In the genomic region with DNA sequence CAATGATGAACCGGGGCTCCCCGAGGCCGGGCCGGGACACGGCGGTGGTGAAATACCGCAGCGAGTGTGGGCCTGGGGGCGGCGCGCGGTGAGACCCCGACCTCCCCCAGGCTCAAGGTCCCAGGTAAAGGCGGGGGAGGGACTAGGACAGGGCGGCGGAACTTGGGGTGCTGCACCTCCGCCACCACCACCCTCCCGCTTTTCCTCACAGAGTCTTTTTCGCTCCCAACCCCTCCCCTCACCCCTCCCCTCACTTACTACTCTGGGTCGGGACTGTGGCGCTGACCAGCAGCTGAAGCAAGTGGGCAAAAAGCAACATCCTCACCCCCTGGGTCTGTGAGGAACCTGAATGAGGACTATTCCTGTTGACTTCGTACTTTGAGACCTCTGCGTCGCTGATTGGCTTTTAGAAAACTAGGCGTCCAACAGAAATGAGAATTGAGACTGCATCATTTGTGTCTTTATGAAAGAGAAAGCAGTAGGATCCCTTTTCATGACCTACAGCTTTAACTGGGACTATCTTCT, we compare ENCODE assay signal across 8 mouse cellular contexts. TPM values are rescaled to one million over a fixed set of nuclear protein-coding genes. Genes with fewer than 3 reads are reported as not detected.
DNase-seq lines count a peak whose midpoint lies in the region; ATAC-seq and TF ChIP-seq lines count a peak whose summit lies in the region.
"Not testable (repeated sequence)": the region's sequence is repeated elsewhere in the genome, so short reads cannot be mapped to it uniquely, and the experiment has no call there.

A gene (minus strand): TSS at position 505 of the 525 bp plus-strand sequence.

- not testable (repeated sequence) for H3K36me3 ChIP-seq in forebrain, embryonic 12.5 days (replicated peaks); kidney, postnatal 0 days (ENCODE audit: insufficient read depth, low read length); liver, embryonic 14.5 days (replicated peaks; ENCODE audit: control insufficient read depth, insufficient read depth, low read depth); stomach, embryonic 14.5 days (ENCODE audit: control insufficient read depth, insufficient read depth, low read length)

- ATAC-seq in forebrain, embryonic 12.5 days (ENCODE audit: low FRiP score) = peak; percentile 39
- peak; percentile 43; the same call in 1 of the 2 replicates for ATAC-seq in kidney, postnatal 0 days (replicated peaks; ENCODE audit: low FRiP score, low read depth)
- ATAC-seq in liver, embryonic 14.5 days (ENCODE audit: insufficient read depth) = peak; percentile 36
- peak; percentile 89 for ATAC-seq in monocyte, adult 5-6 weeks (replicated peaks; ENCODE audit: insufficient number of reproducible peaks, low FRiP score, low TSS enrichment, poor library complexity, severe bottlenecking)
- not testable (repeated sequence) for ATAC-seq in stomach, embryonic 14.5 days (ENCODE audit: insufficient number of reproducible peaks, insufficient read depth, low FRiP score, low read depth)

- not testable (repeated sequence) for H3K27ac ChIP-seq in forebrain, embryonic 12.5 days; kidney, postnatal 0 days; stomach, embryonic 14.5 days (ENCODE audit: low read length)
- peak within 1 kb of the TSS; percentile 35; the same call in 1 of the 2 replicates for H3K27ac ChIP-seq in liver, embryonic 14.5 days

- H3K4me2 ChIP-seq in forebrain, embryonic 12.5 days = peak within 1 kb of the TSS; percentile 83
- H3K4me2 ChIP-seq in kidney, postnatal 0 days (ENCODE audit: low read length) = peak within 1 kb of the TSS; percentile 91
- peak within 1 kb of the TSS; percentile 83 for H3K4me2 ChIP-seq in liver, embryonic 14.5 days (ENCODE audit: low read depth)
- H3K4me2 ChIP-seq in stomach, embryonic 14.5 days (replicated peaks; ENCODE audit: low read depth, low read length) = peak within 1 kb of the TSS; percentile 70

- not testable (repeated sequence) for TF ChIP-seq EP300 in liver, embryonic 14.5 days (IDR thresholded peaks at IDR 0.05; ENCODE audit: low read depth)

- H3K4me3 ChIP-seq in forebrain, embryonic 12.5 days (replicated peaks) = peak within 1 kb of the TSS; percentile 48
- H3K4me3 ChIP-seq in kidney, postnatal 0 days (replicated peaks; ENCODE audit: low read depth, low read length) = peak within 1 kb of the TSS; percentile 52
- peak within 1 kb of the TSS; percentile 70 to 74 for H3K4me3 ChIP-seq in liver, embryonic 14.5 days (ENCODE audit: insufficient read depth in 1 of 2, low read depth in 2 of 2, low read length in 2 of 2)
- H3K4me3 ChIP-seq in stomach, embryonic 14.5 days (ENCODE audit: low read depth, low read length) = peak within 1 kb of the TSS; percentile 37

- H3K27me3 ChIP-seq in forebrain, embryonic 12.5 days = peaks cover 11% of the 10 kb centered on the region; the same call in 1 of the 2 replicates
- H3K27me3 ChIP-seq in kidney, postnatal 0 days (ENCODE audit: insufficient read depth, low read length); liver, embryonic 14.5 days (ENCODE audit: control insufficient read depth, insufficient read depth, low read length); stomach, embryonic 14.5 days (ENCODE audit: control insufficient read depth, insufficient read depth, low read length): not testable (repeated sequence)

- not testable (repeated sequence) for H3K9me3 ChIP-seq in forebrain, embryonic 12.5 days; kidney, postnatal 0 days (replicated peaks; ENCODE audit: low read length); liver, embryonic 14.5 days (ENCODE audit: control insufficient read depth, low read length); stomach, embryonic 14.5 days (ENCODE audit: control insufficient read depth, low read depth, low read length)

- 2% methylated on average over 25 of the region's 25 CpGs for WGBS in forebrain, embryonic 12.5 days
- WGBS in kidney, postnatal 0 days = 2% methylated on average over 25 of the region's 25 CpGs
- WGBS in liver, embryonic 14.5 days (ENCODE audit: insufficient replicate concordance) = under 1% methylated on average over 25 of the region's 25 CpGs
- under 1% methylated on average over 25 of the region's 25 CpGs for WGBS in stomach, embryonic 14.5 days

- not testable (repeated sequence) for H3K4me1 ChIP-seq in forebrain, embryonic 12.5 days; kidney, postnatal 0 days (replicated peaks; ENCODE audit: insufficient read depth, low read length); stomach, embryonic 14.5 days (ENCODE audit: control insufficient read depth, insufficient read depth, low read length)
- H3K4me1 ChIP-seq in liver, embryonic 14.5 days (replicated peaks; ENCODE audit: control insufficient read depth in 2 of 2, insufficient read depth in 2 of 2, low read length in 1 of 2) = peaks cover 0 to 16% of the 10 kb centered on the region in 2 experiments; a peak in 3 of 4 replicates

- H3K9ac ChIP-seq in forebrain, embryonic 12.5 days = peak within 1 kb of the TSS; percentile 65
- H3K9ac ChIP-seq in kidney, postnatal 0 days (ENCODE audit: low read depth, low read length) = peak within 1 kb of the TSS; percentile 51; the same call in 1 of the 2 replicates
- H3K9ac ChIP-seq in liver, embryonic 14.5 days (replicated peaks) = peak within 1 kb of the TSS; percentile 79
- H3K9ac ChIP-seq in stomach, embryonic 14.5 days (replicated peaks; ENCODE audit: low read depth, low read length) = not testable (repeated sequence)

- peak; percentile 86 for DNase-seq in CD4-positive helper T cell, adult 2 months (ENCODE audit: low read depth, low spot score)
- peak; percentile 56 to 74 for DNase-seq in adrenal gland, postnatal 36 days
- DNase-seq in heart, postnatal 10 days = peak; percentile 62 to 67
- DNase-seq in kidney, postnatal 0 days (ENCODE audit: low spot score) = peak; percentile 74
- peak in 1 of 3 experiments; percentile 54 for DNase-seq in liver, embryonic 14.5 days (ENCODE audit: low read depth in 3 of 3, low spot score in 3 of 3)

- intact Hi-C loops in heart, postnatal 10 days (cut with DNase I) = not testable (repeated sequence)

- not testable (repeated sequence) for TF ChIP-seq CTCF in kidney, postnatal 0 days (IDR thresholded peaks at IDR 0.05; ENCODE audit: low read depth); liver, embryonic 14.5 days (IDR thresholded peaks at IDR 0.05; ENCODE audit: low read depth)

RNA-seq across cellular contexts. Expression of the gene that starts here (rescaled TPM):
- total RNA-seq in adrenal gland, postnatal 36 days (2021) = 10 to 100 TPM; 57.8 to 68.4 TPM
- 4.8 and 5.5 TPM in 2 replicates for polyA plus RNA-seq in forebrain, embryonic 12.5 days (2016; fragmentation: Nextera tagmentation; extraction: Ambion mirVana)
- total RNA-seq in heart, postnatal 10 days (2021) = 10 to 100 TPM; 16.6 TPM
- polyA plus RNA-seq in kidney, postnatal 0 days (2015; fragmentation: Nextera tagmentation; extraction: Ambion mirVana) = 14.2 and 16.1 TPM in 2 replicates
- polyA plus RNA-seq in liver, embryonic 14.5 days (2012; rRNA removed) = 24.3 and 29.1 TPM in 2 replicates
- polyA plus RNA-seq in liver, embryonic 14.5 days (2014; fragmentation: Nextera tagmentation; extraction: Ambion mirVana) = 25.5 and 28.8 TPM in 2 replicates
- total RNA-seq in monocyte, adult 5-6 weeks (2017) = 372 to 405 TPM (median 385 TPM) in 3 replicates
- 8.4 and 10.6 TPM in 2 replicates for polyA plus RNA-seq in stomach, embryonic 14.5 days (2014; fragmentation: Nextera tagmentation; extraction: Ambion mirVana)
